Mouse (Mus musculus) intestine, postnatal 0 days (tissue): ENCODE results near the gene Gm10563. TPM values are rescaled to one million over a fixed set of nuclear protein-coding genes. Genes with fewer than 3 reads are reported as not detected.

Experiments used
- ATAC-seq: fragments of 200-750 bp; cut with Nextera tagmentation; 2 replicates; pipeline ENCODE4 v1.8.0; 2017; ENCODE audit warnings: mild to moderate bottlenecking, moderate TSS enrichment, moderate library complexity
- H3K27ac ChIP-seq: fragments of 300-500 bp; sonication (generic); 2 replicates; pipeline ENCODE4 v1.5.1; 2014; ENCODE audit warnings: mild to moderate bottlenecking, low read depth, low read length, moderate library complexity
- H3K27me3 ChIP-seq: fragments of 300-500 bp; sonication (generic); replicated peaks from 2 replicates; pipeline ENCODE4 v1.6.1; 2014; ENCODE audit warnings: low read length, mixed read lengths; ENCODE audit not compliant: control insufficient read depth, insufficient read depth
- H3K36me3 ChIP-seq: fragments of 300-500 bp; sonication (generic); 2 replicates; pipeline ENCODE4 v1.6.1; 2014; ENCODE audit warnings: mild to moderate bottlenecking, moderate library complexity; ENCODE audit not compliant: control insufficient read depth, insufficient read depth
- H3K4me1 ChIP-seq: fragments of 300-500 bp; sonication (generic); replicated peaks from 2 replicates; pipeline ENCODE4 v1.6.1; 2014; ENCODE audit warnings: antibody characterized with exemption, low read length, mixed read lengths; ENCODE audit not compliant: control insufficient read depth, insufficient read depth
- H3K4me2 ChIP-seq: fragments of 300-500 bp; sonication (generic); replicated peaks from 2 replicates; pipeline ENCODE4 v1.6.1; 2014; ENCODE audit warnings: low read depth, mild to moderate bottlenecking, moderate library complexity
- H3K4me3 ChIP-seq: fragments of 300-500 bp; sonication (generic); 2 replicates; pipeline ENCODE4 v1.5.1; 2014; ENCODE audit warnings: low read depth, low read length
- H3K9ac ChIP-seq: fragments of 300-500 bp; sonication (generic); 2 replicates; pipeline ENCODE4 v1.6.1; 2014; ENCODE audit warnings: mild to moderate bottlenecking, low read depth, low read length
- H3K9me3 ChIP-seq: fragments of 300-500 bp; sonication (generic); 2 replicates; pipeline ENCODE4 v1.6.1; 2016; ENCODE audit warnings: mixed run types; ENCODE audit not compliant: control insufficient read depth
- CTCF ChIP-seq: sonication (generic); IDR thresholded peaks from 2 replicates; pipeline ENCODE4 v1.5.1; 2016; ENCODE audit warnings: low read depth, mild to moderate bottlenecking, control low read depth, antibody characterized with exemption, moderate library complexity
- WGBS: fragments of 180-500 bp; shearing (Covaris S2); extraction: QIAGEN DNeasy Blood & Tissue Kit; methylation state at CpG from one replicate; pipeline ENCODE4 v1.1.7; 2014; 5-methylcytosine and 5-hydroxymethylcytosine counted together
- polyA plus RNA-seq: library from polyadenylated mRNA; unstranded; fragments of >200 nt; fragmentation: Nextera tagmentation; extraction: Ambion mirVana; gene quantifications from 2 replicates; pipeline ENCODE4 v1.2.1, GENCODE M21; 2015

Gm10563 gene
- polyA plus RNA-seq, 1 experiment from 2014 or later = not detected

- no peaks in the 10 kb centered on the region for H3K4me1 ChIP-seq
- H3K9me3 ChIP-seq = no peaks in the 10 kb centered on the region
- no peaks in the 10 kb centered on the region for H3K27me3 ChIP-seq
- H3K9ac ChIP-seq = no peak overlapping the region
- peaks cover 58% of the 10 kb centered on the region; the same call in 1 of the 2 replicates for H3K36me3 ChIP-seq
- no peak overlapping the region for H3K27ac ChIP-seq
- TF ChIP-seq CTCF = no peak
- H3K4me3 ChIP-seq = no peak overlapping the region
- peak; percentile 65 for ATAC-seq
- no peak overlapping the region for H3K4me2 ChIP-seq
- WGBS = 51% methylated on average over 12 of the region's 12 CpGs
Measured at GRCm38 (mm10) chr4:155660641-155661040, 15.4 kb upstream of the Gm10563 start.

- no peak overlapping the region for H3K4me3 ChIP-seq
- H3K4me1 ChIP-seq = peaks cover 6% of the 10 kb centered on the region
- peaks cover 51% of the 10 kb centered on the region; the same call in 1 of the 2 replicates for H3K36me3 ChIP-seq
- WGBS = 87% methylated on average over 10 of the region's 10 CpGs
- ATAC-seq = no peak
- H3K4me2 ChIP-seq = no peak overlapping the region
- H3K9me3 ChIP-seq = no peaks in the 10 kb centered on the region
- H3K27me3 ChIP-seq = no peaks in the 10 kb centered on the region
- no peak for TF ChIP-seq CTCF
- no peak overlapping the region for H3K9ac ChIP-seq
- no peak overlapping the region for H3K27ac ChIP-seq
Measured at GRCm38 (mm10) chr4:155658961-155659360, 13.8 kb upstream of the Gm10563 start.

- H3K36me3 ChIP-seq = peaks cover 41% of the 10 kb centered on the region; the same call in 1 of the 2 replicates
- H3K4me2 ChIP-seq = no peak overlapping the region
- no peaks in the 10 kb centered on the region for H3K9me3 ChIP-seq
- WGBS = 92% methylated on average over 13 of the region's 13 CpGs
- no peak for ATAC-seq
- no peak overlapping the region for H3K27ac ChIP-seq
- H3K4me3 ChIP-seq = no peak overlapping the region
- H3K9ac ChIP-seq = no peak overlapping the region
- H3K4me1 ChIP-seq = peaks cover 17% of the 10 kb centered on the region
- H3K27me3 ChIP-seq = 0 out of 2 replicates have a peak, but pooled peaks cover 10% of the 10 kb centered on the region
- no peak for TF ChIP-seq CTCF
Measured at GRCm38 (mm10) chr4:155656214-155656751, 11.1 kb upstream of the Gm10563 start.

GRCm38 (mm10) chr4:155654456-155655298 lies 9.5 kb upstream of the Gm10563 start:
- peak; percentile 48 for TF ChIP-seq CTCF
- H3K4me1 ChIP-seq = peaks cover 17% of the 10 kb centered on the region
- 0 out of 2 replicates have a peak, but pooled peaks cover 10% of the 10 kb centered on the region for H3K27me3 ChIP-seq
- WGBS = 2% methylated on average over 52 of the region's 52 CpGs
- H3K27ac ChIP-seq = peak overlapping the region; percentile 74
- H3K36me3 ChIP-seq = peaks cover 50% of the 10 kb centered on the region
- no peaks in the 10 kb centered on the region for H3K9me3 ChIP-seq
- ATAC-seq = peak; percentile 65
- peak overlapping the region; percentile 89 for H3K4me2 ChIP-seq
- peak overlapping the region; percentile 43 for H3K4me3 ChIP-seq
- peak overlapping the region; percentile 60 for H3K9ac ChIP-seq

GRCm38 (mm10) chr4:155654183-155654455 lies 8.9 kb upstream of the Gm10563 start:
- peak overlapping the region; percentile 43 for H3K4me3 ChIP-seq
- TF ChIP-seq CTCF = no peak
- H3K9ac ChIP-seq = peak overlapping the region; percentile 60
- 6% methylated on average over 6 of the region's 6 CpGs for WGBS
- H3K27ac ChIP-seq = 0 out of 2 replicates have a peak overlapping the region, but pooled peaks have one; percentile 74
- peak overlapping the region; percentile 89 for H3K4me2 ChIP-seq
- H3K36me3 ChIP-seq = peaks cover 51% of the 10 kb centered on the region
- ATAC-seq = no peak
- no peaks in the 10 kb centered on the region for H3K9me3 ChIP-seq
- H3K4me1 ChIP-seq = peaks cover 17% of the 10 kb centered on the region
- H3K27me3 ChIP-seq = 0 out of 2 replicates have a peak, but pooled peaks cover 10% of the 10 kb centered on the region

- peaks cover 53% of the 10 kb centered on the region for H3K36me3 ChIP-seq
- WGBS = 4% methylated on average over 31 of the region's 31 CpGs
- no peak; the same call in 1 of the 2 replicates for ATAC-seq
- no peaks in the 10 kb centered on the region for H3K9me3 ChIP-seq
- H3K4me1 ChIP-seq = peaks cover 17% of the 10 kb centered on the region
- H3K27me3 ChIP-seq = 0 out of 2 replicates have a peak, but pooled peaks cover 10% of the 10 kb centered on the region
- TF ChIP-seq CTCF = peak; percentile 46
- H3K9ac ChIP-seq = peak overlapping the region; percentile 64
- 0 out of 2 replicates have a peak overlapping the region, but pooled peaks have one; percentile 41 for H3K27ac ChIP-seq
- H3K4me2 ChIP-seq = peak overlapping the region; percentile 89
- peak overlapping the region; percentile 43 for H3K4me3 ChIP-seq
Measured at GRCm38 (mm10) chr4:155653451-155654182, 8.4 kb upstream of the Gm10563 start.
